Mouse (Mus musculus): ENCODE measurements around the gene Gnpat.

Gnpat gene

GRCm38 (mm10) chr8:124845131-124845530, 17.7 kb upstream of the Gnpat start:
- CTCF ChIA-PET = no interaction called here

DNA sequence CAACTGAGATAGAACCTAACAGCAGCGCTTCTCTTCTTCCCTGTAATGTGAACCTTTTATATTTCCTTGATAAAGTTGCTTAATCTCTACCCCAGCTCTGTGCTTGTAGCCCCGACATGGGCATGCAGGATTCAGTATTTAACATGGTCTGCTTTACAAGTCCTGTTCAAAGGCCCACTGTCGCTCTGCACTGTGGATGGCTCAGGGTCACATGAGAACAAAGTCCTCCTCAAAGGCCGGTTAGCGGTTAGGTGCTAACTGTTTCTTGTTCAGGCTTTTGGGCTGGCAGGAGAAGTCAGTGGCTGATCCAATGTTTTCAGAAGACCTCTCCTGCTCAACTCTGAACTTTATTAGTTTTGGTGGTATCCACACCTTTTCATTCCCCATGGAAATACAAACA, 17.3 kb upstream of the Gnpat start:
- CTCF ChIA-PET = no interaction called here

GRCm38 (mm10) chr8:124853511-124853910, 9.3 kb upstream of the Gnpat start:
- CTCF ChIA-PET = no interaction called here

GRCm38 (mm10) chr8:124859466-124859865, 3.4 kb upstream of the Gnpat start:
- CTCF ChIA-PET = no interaction called here

DNA sequence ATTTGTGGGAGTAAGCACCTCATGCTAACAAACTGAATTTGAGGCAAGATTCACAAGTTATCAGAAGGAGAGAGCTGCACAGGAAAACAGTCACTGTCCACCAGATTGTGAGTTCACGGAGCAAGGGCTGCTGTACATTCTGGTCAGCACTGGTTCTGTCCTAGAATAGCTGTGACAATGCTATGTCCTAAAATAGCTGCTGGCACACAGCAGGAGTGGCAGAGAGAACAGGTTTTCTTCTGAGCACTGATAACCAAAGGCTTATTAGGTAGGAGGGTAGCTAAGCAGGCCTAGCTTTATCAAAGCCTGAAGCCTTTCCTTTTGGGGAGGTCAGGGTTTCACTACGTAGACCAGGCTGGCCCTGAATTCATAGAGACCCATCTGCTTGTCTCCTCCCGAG, 2.6 kb upstream of the Gnpat start:
- CTCF ChIA-PET = interaction anchor here (0.6 kb wide), 1 partner anchor 70 kb away, joined by 3 read pairs; no protein-coding TSS in a partner anchor

- CTCF ChIA-PET = no interaction called here
These were observed 387 bp downstream of the Gnpat start for GRCm38 (mm10) chr8:124863163-124863677.

GRCm38 (mm10) chr8:124863729-124864128, 896 bp downstream of the Gnpat start:
- CTCF ChIA-PET = no interaction called here

DNA sequence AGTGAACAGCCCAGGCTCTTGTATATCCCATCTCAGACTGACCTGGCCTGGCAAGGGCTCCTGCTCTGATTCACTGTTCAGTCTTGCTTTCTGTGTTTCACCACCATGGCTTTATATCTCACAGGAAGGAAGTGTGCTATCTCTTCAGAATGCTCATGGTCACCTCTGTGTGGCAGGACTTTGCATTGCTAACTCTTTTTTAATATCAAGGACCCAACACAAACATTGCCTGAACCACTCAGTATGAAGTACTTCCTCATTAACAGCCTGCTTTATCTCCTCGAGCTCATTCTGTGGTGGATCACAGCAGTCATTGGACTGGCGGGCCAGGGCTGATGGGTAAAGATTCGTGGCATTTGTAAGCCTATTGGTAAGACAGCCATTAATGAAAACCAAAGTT, 3.8 kb downstream of the Gnpat start:
- CTCF ChIA-PET = interaction anchor here (0.7 kb wide), 1 partner anchor 62 kb away, joined by 3 read pairs; no protein-coding TSS in a partner anchor

GRCm38 (mm10) chr8:124867126-124867525, 4.3 kb downstream of the Gnpat start:
- CTCF ChIA-PET = interaction anchor here (0.7 kb wide), 1 partner anchor 61 kb away, joined by 3 read pairs; no protein-coding TSS in a partner anchor

- CTCF ChIA-PET = no interaction called here
These were observed 6.9 kb downstream of the Gnpat start for GRCm38 (mm10) chr8:124869708-124870107.

DNA sequence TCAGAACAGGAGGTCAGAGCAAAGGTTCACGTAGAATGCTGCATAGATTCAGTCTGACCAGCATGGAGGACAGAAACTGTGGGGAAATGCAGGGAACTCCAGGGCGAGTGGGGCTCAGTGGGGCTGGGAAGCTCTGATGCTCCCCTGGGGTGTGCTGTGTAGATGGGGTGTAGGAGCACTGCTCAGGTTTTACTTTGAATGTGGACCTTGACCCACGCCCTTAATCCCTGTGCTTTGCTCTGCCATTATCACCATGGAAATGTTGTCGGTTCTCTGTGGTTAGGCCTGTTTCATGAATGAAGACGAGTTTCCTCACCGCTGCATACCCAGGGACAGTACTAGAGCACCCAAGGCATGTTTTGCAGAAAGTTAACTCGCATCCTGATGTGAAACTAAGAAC, 8.6 kb downstream of the Gnpat start:
- CTCF ChIA-PET = no interaction called here

GRCm38 (mm10) chr8:124872081-124872480, 9.2 kb downstream of the Gnpat start:
- CTCF ChIA-PET = no interaction called here

GRCm38 (mm10) chr8:124872690-124873089, 9.9 kb downstream of the Gnpat start:
- CTCF ChIA-PET = no interaction called here

DNA sequence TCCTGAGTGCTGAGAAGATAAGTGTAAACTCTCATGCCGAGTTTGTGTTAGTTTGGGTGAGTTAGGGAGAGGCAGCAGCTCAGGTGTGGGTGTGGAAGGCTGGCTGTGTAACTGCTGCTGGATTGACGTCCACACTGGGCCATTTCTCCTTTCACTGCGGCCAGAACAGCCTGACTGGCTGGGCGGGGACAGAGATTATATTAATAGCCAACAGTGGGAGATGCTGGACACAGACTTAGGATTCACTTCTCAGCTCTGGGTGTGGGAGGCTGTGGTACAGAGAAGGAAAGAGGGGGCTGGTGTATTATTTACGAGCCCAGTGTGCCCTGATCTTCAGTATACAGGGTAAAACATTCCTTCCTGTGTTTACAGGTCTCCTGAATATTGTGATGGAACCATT, 15.3 kb downstream of the Gnpat start:
- CTCF ChIA-PET = no interaction called here

- CTCF ChIA-PET = interaction anchor here (0.6 kb wide), 1 partner anchor 231 kb away, joined by 7 read pairs; no protein-coding TSS in a partner anchor
These were observed 16.2 kb downstream of the Gnpat start for GRCm38 (mm10) chr8:124878946-124879526.

DNA sequence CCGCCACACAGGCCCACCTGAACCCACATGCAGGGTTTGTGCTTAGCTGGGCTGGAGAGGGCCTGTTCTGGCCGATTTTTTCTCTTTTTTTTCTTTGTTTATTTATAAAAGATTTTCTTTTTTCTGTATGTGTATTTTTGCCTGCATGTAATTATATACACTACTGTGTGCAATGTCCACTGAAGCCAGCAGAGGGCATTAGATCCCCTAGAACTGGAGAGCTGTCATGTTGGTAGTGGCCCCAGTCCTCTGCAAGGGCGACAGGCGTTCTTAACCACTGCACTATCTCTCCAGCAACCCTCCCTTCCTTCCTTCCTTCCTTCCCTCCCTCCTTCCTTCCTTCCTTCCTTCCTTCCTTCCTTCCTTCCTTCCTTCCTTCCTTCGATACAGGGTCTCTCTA, 25.6 kb downstream of the Gnpat start:
- CTCF ChIA-PET = interaction anchor here (0.5 kb wide), 2 partner anchors 1113 to 1114 kb away, joined by 4 read pairs; no protein-coding TSS in a partner anchor

- CTCF ChIA-PET = no interaction called here
These were observed 29.8 kb downstream of the Gnpat start for GRCm38 (mm10) chr8:124892596-124892995.

DNA sequence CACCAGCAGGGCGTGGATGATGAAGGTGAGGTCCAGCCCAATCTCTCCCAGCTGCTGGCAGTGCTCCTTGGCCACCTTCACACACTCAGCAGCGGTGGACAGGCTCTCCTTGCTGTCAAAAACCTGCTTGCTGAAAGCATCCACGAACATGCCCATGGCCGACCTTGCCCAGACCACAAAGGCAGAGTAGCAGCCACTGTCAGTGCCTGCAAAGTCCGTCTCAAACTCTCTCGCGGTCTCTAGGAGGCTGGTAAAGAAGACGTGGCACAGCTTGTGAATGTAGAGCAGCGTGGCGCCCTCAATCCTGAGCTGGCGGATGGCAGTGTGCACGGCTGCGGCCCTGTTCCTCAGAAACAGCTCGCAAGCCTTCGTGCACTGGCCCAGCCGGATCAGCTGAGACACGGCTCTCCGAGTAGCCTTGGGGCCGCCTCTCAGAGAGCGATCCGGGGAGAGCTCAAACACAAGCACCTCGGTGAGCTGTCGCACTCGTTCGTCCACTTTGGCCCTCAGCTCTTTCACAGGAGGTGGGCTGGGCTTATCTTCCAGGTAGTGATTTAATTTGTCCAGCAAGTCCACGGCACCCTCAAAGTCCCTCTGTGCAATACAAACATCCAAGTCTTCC, 33.3 kb downstream of the Gnpat start:
- CTCF ChIA-PET = no interaction called here

GRCm38 (mm10) chr8:124896632-124897385, 34.0 kb downstream of the Gnpat start:
- CTCF ChIA-PET = interaction anchor here (0.6 kb wide), 1 partner anchor 109 kb away, joined by 3 read pairs; no protein-coding TSS in a partner anchor

DNA sequence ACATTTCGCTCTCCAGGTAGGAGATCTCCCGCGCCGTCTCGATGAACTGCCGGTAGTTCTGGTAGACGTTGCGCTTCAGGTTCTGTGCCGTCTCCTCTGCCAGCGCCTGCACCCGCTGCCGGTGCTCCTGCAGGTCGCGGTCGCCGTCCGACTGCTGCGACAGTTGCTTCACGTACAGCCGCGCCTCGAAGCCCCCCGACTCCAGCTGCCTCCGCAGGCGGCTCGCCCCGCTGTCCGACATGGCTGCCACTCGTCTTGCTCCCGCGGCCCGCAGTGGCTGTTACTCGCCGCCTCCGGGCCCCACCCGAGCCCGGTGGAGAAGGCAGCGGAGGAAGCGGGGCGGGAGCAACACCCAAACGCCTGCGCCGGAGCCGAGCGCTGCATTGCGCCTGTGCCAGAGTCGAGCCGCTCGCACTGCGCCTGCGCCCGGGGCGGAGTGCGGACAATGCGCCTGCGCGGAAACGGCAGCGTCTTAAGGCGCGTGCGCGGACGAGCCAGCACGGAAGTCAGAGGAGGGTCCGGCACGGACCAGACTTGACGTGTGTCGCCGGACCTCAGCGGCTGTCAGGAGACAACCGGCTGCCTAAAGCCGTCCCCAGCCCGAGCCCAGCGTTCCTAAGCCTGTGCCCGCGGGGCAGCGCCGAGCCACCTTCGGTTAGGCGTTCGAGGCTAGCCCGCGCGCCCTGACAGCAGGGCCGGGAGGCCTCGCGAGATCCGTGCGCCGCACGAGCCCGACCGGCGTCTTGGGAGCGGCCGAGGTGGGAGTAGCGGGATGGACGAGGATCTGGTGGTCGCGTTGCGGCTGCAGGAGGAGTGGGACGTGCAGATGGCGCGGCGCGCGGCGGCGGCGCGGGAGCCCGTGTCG, 34.8 kb downstream of the Gnpat start, which contains the start of the genes Exoc8 and Sprtn:
Gene Exoc8, minus strand, starts transcription at position 320 of the 865 bp plus-strand sequence.
Gene Sprtn, plus strand, starts transcription at position 501 of the 865 bp plus-strand sequence.
- CTCF ChIA-PET = interaction anchor here (0.6 kb wide), 1 partner anchor 108 kb away, joined by 3 read pairs; no protein-coding TSS in a partner anchor

DNA sequence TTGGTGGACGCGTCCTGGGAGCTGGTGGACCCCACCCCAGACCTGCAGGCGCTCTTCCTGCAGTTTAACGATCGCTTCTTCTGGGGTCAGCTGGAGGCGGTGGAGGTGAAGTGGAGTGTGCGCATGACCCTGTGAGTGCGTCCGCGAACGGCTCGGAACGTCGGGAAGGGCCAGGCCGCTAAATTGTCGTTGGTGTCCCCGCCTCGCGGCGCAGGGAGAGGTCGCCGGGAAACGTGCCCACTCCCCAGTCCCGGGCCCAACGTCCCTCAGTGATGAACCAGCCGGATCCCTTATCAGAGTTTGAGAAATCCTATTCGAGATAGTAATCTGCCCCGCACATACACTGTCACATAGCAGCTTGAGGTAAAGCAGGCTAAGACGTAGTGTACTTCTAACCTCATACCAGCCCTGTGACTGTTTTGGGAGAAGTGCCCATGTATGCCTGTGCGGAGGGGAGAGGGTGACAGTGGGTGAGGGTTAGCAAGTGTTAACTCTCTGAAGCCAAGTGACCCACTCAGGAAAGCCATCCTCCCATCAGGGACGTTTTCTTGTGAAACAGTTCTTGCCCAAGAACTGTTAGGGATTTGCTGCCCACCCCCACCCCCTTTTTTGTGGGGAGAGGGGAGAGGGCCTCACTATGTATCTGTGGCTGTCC, 35.5 kb downstream of the Gnpat start:
- CTCF ChIA-PET = no interaction called here

All from spleen, embryonic (tissue).